Mouse (Mus musculus): ENCODE data around the gene C2.
"Not testable (repeated sequence)": the region's sequence is repeated elsewhere in the genome, so short reads cannot be mapped to it uniquely, and the experiment has no call there.

Gene C2

DNA sequence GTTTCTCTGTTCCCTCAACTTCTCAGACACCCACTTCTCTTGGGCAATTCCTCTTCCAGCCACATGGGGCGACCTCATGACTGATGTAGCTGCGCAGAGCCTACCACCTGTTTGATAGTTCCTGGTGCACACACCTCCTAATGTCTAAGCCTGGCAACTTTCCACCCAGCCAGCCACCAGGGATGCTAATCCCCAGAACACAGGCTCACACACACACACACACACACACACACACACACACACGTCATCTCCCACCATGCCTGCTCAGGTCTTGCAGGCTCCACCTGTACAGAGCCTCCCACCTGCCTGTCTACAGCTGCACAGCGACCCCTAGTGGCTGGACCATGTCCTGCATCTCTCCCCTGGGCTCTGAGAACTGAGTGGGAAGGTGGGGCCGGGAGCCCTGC lies 13.9 kb upstream of the C2 start:
- peak; percentile 57 for DNase-seq (ENCODE audit: inconsistent ontology term)

DNA sequence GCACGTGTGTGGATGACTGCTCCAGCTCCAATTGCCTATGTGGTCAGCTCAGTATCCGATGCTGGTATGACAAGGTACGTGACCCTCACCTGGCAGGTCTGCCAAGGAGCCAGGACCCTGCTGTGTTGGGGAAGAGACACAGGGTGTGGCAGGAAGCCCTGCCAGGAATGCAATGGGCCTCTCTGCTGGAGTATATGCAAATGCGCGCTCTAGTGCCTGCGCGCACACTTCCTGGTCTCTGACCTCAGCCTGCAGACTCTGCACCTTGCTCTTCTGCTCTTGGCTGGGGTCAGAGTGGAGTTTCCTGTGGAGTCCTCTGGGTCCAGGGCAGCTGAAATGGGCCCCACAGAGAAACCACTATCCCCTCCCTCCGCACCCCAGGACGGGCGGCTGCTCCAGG lies 12.9 kb upstream of the C2 start:
- DNase-seq (ENCODE audit: inconsistent ontology term), result no peak

DNA sequence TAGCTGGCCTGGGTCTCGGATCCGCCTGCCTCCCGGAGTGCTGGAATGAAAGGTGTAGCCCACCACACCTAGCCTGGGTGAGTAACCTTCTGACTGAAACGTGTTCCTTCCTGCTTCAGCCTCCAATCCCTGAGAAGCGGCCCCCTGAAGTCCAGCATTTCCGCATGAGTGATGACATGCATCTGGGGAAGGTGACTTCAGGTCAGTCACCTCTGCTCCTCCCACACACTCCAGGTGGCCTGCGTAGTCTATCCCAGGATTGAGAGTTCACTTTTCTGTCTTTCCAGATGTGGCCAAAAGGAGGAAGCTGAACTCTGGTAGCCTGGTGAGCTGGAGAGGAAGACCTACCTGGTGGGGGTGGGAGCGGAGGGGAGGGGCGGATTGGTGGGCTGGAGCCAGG lies 4.8 kb upstream of the C2 start:
- DNase-seq (ENCODE audit: inconsistent ontology term), result no peak

DNA sequence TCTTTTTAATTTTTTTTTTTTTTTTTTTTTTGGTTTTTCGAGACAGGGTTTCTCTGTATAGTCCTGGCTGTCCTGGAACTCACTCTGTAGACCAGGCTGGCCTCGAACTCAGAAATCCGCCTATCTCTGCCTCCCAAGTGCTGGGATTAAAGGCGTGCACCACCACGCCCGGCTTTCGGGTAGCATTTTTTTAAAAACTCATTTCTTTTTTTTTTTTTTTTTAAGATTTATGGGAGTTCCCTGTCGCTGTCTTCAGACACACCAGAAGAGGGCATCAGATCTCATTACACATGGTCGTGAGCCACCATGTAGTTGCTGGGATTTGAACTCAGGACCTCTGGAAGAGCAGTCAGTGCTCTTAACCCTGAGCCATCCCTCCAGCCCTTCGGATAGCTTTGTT lies 3.9 kb upstream of the C2 start:
- DNase-seq (ENCODE audit: inconsistent ontology term), result not testable (repeated sequence)

DNA sequence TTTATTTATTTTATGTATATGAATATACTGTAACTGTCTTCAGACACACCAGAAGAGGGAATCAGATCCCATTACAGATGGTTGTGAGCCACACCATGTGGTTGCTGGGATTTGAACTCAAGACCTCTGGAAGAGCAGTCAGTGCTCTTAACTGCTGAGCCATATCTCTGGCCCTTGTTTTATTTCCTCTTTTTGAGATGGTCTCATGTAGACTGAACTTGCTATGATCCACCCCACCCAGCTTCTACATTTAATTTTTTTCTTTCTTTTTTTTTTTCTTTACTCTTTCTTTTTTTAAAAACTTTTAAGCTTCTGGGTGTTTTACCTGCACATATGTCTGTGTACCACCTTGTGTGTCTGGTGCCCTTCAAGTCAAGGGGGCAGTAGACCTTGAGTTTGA lies 2.8 kb upstream of the C2 start:
- not testable (repeated sequence) for DNase-seq (ENCODE audit: inconsistent ontology term)

DNA sequence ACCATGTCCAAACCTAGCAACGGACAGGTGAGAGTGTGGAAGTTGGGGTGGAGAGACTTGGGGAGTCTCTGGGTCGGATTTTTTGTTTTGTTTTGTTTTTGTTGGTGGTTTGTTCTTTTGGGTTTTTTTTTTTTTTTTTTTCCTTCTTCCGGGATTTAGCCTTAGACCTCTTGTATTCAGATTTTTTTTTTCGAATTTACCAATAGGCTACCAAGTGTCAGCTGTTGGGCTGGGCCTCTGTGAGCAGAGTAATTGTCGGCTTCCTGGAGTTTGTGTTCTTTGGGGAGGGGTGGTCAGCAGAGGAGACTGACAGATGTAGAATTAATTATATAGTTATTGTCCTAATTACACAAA lies 1.8 kb upstream of the C2 start:
- no peak for DNase-seq (ENCODE audit: inconsistent ontology term)

DNA sequence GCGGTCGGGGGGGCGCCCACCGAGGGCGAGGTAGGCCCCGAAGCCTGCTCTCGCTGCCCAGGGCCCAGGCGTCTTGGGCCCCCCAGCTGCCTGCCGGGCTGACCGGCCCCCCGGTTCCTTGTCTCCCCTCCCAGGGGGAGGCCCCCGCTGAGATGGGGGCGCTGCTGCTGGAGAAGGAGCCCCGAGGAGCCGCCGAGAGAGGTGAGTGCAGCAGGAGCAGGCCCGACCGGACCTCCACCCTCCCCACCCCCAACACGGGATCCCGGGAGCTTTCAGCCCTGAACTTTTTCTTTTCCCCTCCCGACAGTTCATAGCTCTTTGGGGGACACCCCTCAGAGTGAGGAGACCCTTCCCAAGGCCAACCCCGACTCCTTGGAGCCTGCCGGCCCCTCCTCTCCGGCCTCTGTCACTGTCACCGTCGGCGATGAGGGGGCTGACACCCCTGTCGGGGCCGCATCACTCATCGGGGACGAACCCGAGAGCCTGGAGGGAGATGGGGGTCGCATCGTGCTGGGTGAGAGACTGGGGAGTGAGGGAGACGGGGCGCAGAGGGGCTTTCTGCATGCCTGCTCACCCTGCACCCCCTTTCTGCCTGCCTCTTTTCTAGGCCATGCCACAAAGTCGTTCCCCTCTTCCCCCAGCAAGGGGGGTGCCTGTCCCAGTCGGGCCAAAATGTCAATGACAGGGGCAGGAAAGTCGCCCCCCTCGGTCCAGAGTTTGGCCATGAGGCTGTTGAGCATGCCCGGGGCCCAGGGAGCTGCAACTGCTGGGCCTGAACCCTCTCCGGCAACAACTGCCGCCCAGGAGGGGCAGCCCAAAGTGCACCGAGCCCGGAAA lies 1.2 kb upstream of the C2 start:
- peak; percentile 49 for DNase-seq (ENCODE audit: inconsistent ontology term)

DNA sequence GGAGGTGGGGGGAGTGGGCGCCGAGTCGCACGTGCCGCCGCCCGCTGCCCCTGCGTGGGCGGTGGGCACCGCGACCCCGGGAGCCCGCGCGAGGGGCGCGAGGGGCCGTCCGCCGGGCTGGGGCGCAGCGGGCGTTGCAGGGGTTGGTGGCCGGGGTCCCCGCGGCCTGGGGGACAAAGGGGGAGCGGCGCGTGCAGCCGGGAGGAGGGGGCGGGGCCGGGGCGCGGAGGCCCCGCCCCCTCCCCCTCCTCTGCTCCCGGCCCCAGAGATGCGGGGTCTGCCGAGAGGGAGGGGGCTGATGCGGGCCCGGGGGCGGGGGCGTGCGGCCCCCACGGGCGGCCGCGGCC lies 614 bp upstream of the C2 start:
- DNase-seq (ENCODE audit: inconsistent ontology term), result peak; percentile 43

DNA sequence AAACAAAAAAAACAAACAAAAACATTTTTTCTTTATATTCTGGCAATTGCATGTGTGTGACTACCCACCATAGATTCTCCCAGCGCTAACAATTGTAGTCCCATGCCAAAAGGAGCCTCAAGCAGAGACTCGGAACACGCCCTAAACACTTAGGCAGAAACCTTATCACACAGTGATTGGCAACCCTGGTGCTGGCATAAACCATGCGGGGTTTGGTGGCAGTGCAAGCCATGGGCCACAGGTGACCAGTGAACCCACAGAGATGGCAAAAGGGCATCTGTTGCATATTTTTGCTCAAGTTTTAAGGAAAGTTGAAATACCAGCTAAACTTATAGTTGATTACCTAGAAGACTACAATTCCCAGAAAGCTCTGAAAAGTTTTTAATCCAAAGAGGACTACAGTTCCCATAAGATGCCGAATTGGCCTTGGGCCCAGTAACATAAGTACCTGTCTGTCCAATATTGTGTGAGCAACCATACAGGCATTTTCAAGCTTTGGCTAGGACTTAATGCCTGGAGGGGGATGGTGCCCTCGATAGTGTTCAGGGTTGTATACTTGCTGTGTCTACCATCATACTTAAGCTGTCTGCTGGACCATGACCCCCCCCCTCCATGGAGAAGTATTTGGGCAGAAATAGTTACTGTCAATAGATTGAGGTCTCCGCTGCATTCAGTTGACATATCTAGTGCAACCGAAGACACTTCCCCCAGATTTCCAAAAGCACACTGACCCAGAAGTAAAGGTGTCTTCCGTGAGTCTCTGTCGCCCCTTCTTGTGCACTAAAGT lies 499 bp downstream of the C2 start:
- no peak for DNase-seq (ENCODE audit: inconsistent ontology term)

DNA sequence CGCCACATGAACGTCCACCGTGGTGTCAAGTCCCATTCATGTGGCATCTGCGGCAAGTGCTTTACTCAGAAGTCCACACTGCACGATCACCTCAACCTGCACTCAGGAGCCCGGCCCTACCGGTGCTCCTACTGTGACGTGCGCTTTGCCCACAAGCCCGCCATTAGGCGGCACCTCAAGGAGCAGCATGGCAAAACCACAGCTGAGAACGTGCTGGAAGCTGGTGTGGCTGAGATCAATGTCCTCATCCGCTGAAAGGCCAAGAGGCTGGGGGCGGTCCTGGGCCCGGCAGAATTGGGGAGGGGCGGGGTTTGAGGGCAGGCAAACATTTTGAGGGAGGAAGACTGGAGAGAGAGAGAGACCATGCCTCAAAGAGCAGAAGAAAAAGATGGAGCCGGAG lies 1.7 kb downstream of the C2 start:
- DNase-seq (ENCODE audit: inconsistent ontology term), result no peak

DNA sequence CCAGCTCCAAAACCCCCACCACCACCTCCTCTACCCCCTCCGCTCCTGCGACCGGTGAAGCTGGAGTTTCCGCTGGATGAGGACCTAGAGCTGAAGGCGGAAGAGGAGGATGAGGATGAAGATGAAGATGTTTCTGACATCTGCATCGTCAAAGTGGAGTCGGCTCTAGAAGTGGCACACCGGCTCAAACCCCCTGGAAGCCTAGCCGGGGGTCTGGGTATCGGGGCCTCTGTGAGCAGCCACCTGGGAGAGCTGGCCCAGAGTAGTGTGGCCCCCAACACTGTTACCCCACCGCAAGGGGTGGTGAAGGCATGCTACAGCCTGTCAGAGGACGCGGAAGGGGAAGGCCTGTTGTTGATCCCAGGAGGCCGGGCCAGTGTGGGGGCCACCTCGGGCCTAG lies 2.3 kb downstream of the C2 start:
- DNase-seq (ENCODE audit: inconsistent ontology term), result no peak

DNA sequence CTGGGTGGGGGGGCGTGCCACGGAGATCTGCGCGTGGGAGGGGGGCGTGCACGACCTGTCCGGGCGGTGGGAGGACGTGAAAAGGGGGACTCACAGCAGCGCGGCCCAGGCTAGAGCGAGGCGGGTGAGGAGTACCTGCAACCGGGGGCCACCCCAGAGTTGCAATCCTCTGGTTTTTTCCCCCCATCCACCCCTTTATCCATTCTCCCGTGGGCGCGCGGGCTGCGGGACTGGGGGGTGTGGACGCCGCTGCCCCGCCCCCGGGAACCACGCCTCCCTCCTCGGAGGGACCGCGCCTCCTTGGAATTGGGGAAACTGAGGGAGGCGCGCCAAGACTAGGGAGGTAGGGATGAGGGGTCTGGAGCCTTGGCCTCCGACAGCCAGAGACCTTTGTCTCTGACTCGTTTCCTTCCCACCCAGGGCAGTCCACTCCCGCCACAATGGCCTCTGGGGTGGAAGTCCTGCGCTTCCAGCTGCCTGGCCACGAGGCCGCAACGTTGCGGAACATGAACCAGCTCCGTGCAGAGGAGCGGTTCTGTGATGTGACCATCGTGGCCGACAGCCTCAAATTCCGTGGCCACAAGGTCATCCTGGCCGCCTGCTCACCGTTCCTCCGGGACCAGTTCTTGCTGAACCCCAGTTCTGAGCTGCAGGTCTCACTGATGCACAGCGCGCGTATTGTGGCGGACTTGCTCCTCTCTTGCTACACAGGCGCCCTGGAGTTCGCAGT lies 3.1 kb downstream of the C2 start:
- DNase-seq (ENCODE audit: inconsistent ontology term), result peak; percentile 58

DNA sequence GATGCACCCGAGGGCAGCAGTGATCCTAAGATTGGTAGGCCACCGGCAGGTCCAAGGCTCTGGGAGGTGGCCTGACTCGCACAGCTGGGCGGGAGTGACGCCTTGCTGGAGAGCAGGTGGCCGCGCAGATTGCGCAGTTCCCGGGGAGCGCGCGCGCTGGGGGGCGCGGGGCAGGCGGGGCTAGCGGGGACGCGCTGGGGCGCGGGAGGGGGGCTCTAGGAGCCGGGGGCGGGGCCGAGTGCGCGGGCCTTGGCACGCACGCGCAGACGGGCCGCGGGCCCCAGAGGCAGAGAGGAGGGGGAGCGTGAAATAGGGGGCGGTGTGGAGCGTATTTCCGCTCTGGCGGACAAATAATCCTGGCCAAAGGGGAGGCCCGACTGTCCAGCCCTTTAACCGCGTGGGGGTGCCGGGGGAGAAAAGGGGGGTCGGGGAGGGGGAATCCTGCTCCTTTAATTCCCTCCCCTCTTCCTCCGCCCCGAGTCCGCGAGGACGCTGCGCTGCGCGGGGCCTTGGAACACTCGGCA lies 3.9 kb downstream of the C2 start:
- DNase-seq (ENCODE audit: inconsistent ontology term), result peak; percentile 97

DNA sequence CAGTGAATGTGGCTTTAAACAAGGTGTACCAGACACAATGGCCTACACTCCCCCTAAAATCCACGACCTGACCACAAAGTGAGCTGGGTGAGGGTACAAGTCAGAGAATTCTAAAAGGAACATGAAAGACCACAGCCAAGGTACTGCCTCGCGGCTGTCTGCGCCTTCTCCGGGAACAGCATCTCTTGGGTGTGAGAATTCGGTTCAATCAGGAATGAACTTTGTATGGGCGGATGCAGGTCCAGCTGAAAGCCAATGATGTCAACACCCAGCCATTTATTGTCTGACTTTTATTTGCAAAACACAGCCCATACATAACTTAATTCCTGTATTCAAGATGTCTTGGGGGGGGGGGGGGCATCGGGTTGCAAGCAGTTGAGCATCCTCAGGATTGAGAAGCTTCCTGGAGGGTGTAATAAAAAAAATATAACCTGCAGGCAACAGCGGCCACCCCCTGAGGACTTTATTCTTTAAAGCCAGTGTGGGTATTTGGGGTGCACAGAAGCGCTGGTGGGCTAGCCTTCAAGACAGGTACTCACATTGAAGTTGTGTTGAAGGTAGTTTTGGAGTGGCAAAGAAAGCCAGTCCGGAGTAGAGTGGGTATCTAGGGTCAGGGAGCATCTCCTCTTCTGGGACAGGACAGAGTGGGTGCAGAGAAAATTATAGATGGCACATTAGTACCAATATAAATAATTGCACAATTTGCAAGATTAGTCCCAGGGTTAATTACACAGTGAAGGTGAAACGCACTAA lies 4.8 kb downstream of the C2 start:
- no peak for DNase-seq (ENCODE audit: inconsistent ontology term)

DNA sequence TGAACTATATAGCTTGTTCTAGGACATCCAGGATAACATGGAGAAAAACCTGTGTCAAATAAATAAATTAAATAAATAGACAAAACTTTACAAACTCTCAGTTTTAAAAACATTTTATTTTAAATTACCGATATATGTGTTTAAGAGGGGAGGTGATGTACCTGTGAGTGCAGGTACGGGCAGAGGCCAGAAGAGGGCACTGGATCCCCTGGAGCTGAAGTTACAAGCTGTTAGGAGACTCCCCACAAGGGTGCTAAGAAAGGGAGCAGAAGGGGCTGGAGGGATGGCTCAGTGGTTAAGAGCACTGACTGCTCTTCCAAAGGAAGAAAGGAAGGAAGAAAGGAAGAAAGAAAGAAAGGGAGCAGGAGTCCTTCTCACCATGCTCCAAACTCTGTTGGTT lies 6.7 kb downstream of the C2 start:
- DNase-seq (ENCODE audit: inconsistent ontology term), result no peak

DNA sequence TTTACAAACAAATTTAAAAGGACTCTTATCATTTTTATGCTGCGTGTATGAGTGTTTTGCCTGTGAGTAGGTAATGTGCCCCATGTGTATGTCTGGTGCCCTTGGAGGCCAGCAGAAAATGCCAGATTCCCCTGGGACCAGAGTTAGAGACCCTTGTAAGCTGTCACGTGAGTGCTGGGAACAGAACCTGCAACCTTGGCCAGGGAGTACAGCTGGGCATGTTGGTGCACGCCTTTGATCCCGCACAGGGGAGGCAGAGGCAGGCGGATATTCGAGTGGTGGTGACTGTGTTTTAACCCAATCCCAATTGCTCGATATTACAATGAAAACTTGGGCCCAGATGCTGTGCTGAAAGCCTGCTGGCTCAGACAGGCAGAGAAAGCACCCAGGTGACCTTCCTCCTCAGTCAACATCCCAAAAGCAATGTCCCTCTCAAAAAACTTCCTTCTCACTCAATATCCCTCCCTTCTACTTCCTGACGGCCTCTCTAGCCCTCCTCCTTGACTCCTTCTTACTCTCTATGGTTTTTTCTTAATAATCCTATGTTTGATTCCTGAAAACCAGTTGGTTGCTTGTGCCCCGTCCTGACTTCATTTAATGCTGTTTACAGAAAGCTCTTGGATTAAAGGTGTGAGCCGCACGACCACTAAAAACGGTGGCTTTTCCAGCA lies 7.9 kb downstream of the C2 start:
- DNase-seq (ENCODE audit: inconsistent ontology term), result no peak

DNA sequence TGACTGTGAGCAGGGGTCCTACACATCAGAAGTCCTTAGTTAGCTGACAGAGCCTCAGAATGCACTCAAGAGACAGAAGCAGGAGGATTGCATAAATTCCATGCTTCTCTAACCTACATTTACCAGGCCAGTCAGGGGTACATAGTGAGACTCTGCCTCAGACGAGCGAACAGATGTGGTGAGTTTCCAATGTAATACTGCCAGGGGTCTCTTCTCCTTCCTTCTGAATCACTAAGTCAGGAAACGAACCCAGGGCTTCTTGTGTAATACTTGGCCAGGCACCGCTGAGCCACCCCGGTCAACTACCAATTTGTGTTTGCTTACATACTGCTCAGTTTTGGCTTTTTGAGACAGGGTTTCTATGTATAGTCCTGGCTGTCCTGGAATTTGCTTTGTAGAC lies 10.1 kb downstream of the C2 start:
- DNase-seq (ENCODE audit: inconsistent ontology term), result no peak

DNA sequence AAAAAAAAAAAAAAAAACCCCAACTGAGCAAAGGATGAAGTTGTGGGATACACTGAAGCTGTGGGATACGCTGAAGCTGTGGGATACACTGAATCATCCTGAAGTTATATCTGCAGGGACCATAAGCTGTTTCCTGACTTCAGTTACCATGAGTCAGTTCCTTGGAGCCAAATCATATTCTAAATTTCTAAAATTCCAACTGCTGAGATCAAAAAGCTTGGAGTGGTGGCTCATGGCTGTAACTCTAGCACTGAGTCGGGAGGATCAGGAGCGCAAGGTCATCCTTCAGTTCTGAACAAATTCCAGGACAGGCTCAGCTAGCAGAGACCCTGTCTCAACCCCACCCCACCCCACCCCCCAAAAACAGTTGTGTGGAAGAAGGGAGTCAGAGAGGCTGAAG lies 12.4 kb downstream of the C2 start:
- peak; percentile 60 for DNase-seq (ENCODE audit: inconsistent ontology term)

DNA sequence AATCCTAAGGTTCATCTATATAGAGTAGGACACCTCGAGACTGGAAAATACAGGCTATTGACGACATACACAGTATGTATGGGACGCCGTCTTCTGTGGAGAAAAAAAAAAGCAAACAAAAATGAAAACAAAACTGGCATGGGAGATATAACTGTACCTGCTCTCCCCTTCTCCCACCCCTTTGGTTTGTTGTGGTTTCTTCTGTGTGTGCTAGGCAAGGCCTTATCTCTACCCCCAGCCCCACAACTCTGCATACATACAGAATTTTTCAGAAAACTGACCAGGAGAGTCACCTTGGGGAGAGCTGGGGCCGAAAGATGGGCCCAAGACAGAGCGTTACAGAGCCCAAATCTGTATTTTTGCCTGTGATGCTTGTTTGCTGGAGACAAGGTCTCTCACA lies 13.4 kb downstream of the C2 start:
- no peak for DNase-seq (ENCODE audit: inconsistent ontology term)

DNA sequence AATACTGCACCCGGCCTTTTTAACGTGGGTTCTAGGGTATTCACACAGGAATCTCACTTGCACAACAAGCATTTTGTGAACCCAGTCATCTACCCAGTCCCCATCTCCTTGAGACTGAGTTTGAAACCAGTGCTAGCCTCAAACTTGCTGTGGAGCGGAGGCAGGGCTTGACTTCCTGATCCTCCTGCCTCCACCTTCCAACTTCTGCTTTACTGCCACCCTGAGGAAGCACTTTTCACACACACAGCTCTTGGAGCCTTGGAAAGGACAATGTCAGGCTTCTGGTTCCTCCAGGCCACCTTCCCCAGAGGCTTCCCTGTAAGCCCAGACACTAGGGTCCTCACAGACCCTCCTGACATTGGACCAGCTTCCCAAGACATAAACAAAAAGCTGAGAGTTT lies 14.7 kb downstream of the C2 start:
- DNase-seq (ENCODE audit: inconsistent ontology term), result no peak

DNA sequence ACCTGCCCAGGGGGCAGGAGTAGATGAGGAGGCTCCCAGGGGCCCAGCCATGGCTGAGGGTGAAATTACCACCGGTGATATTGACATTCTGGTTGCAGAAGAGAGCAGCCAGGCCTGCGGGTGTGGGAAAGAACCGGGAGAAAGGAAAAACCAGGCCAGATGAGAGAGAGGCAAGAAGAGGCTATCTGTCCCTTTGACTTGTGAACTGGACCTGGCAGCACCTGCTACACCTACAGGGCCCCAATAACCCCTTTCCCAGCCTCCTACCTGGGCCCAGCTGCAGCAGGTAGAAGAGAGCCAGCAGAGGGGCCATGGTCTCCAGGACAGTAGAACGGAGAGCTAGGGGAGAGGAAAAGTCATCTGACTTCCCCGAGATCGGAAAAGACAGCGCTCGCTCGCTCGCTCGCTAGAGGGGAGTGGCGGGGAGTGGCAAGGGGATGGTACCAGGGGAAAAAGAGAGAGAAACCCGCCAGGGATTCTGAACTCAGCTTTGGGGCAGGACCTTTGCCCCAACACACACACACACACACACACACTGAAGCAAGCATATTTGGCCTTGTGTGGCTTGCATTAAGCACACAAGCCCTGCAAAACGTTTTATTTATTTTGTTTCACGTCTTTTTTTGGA lies 16.3 kb downstream of the C2 start, which contains the start of gene Gm20547:
TSS of gene Gm20547 (minus strand) at position 360 of the 628 bp plus-strand sequence.
- no peak for DNase-seq (ENCODE audit: inconsistent ontology term)
